Mouse (Mus musculus): ENCODE results near the gene Rdh11. TPM values are rescaled to one million over a fixed set of nuclear protein-coding genes. Genes with fewer than 3 reads are reported as not detected.

The Rdh11 gene
- polyA plus RNA-seq, 1 experiment = 42.1 TPM

- Histone ChIP-seq H3K4me3 (ENCODE audit: low read depth, low read length) (no peak overlapping the region), H3K4me1 (ENCODE audit: control insufficient read depth, insufficient read depth, low read length) (no peaks in the 10 kb centered on the region), H3K36me3 (ENCODE audit: control insufficient read depth, insufficient read depth, low read length, poor library complexity, severe bottlenecking) (peaks cover 13% of the 10 kb centered on the region), H3K27me3 (ENCODE audit: control insufficient read depth, insufficient read depth, low read length, poor library complexity, severe bottlenecking) (no peaks in the 10 kb centered on the region), H3K27ac (ENCODE audit: insufficient read depth, low read length) (no peak overlapping the region), H3K9me3 (replicated peaks; ENCODE audit: control insufficient read depth, insufficient read depth, low read length, poor library complexity, severe bottlenecking) (no peaks in the 10 kb centered on the region), H3K9ac (ENCODE audit: low read depth, poor library complexity, severe bottlenecking) (no peak overlapping the region)
- TF ChIP-seq EP300 (IDR thresholded peaks at IDR 0.05; ENCODE audit: insufficient read depth, low read depth, low read length) (no peak), CTCF (IDR thresholded peaks at IDR 0.05; ENCODE audit: low read depth, low read length) (no peak)
Measured at GRCm38 (mm10) chr12:79173721-79174120, 18.4 kb downstream of the Rdh11 start.

GRCm38 (mm10) chr12:79172019-79172941, 19.8 kb downstream of the Rdh11 start, which contains the start of gene Vti1b:
Gene Vti1b (minus strand): TSS chr12:79172667.
- Histone ChIP-seq H3K4me3 (ENCODE audit: low read depth, low read length) (peak within 1 kb of the TSS; percentile 74), H3K27ac (ENCODE audit: insufficient read depth, low read length) (no peak within 1 kb of the TSS), H3K36me3 (ENCODE audit: control insufficient read depth, insufficient read depth, low read length, poor library complexity, severe bottlenecking) (peaks cover 13% of the 10 kb centered on the region), H3K9me3 (replicated peaks; ENCODE audit: control insufficient read depth, insufficient read depth, low read length, poor library complexity, severe bottlenecking) (no peaks in the 10 kb centered on the region), H3K27me3 (ENCODE audit: control insufficient read depth, insufficient read depth, low read length, poor library complexity, severe bottlenecking) (no peaks in the 10 kb centered on the region), H3K4me1 (ENCODE audit: control insufficient read depth, insufficient read depth, low read length) (no peaks in the 10 kb centered on the region), H3K9ac (ENCODE audit: low read depth, poor library complexity, severe bottlenecking) (peak within 1 kb of the TSS; percentile 75)
- TF ChIP-seq CTCF (IDR thresholded peaks at IDR 0.05; ENCODE audit: low read depth, low read length) (peak; percentile 14), EP300 (IDR thresholded peaks at IDR 0.05; ENCODE audit: insufficient read depth, low read depth, low read length) (no peak)

- peak overlapping the region; percentile 74 for H3K4me3 ChIP-seq (ENCODE audit: low read depth, low read length)
- no peaks in the 10 kb centered on the region for H3K27me3 ChIP-seq (ENCODE audit: control insufficient read depth, insufficient read depth, low read length, poor library complexity, severe bottlenecking)
- no peak for TF ChIP-seq EP300 (IDR thresholded peaks at IDR 0.05; ENCODE audit: insufficient read depth, low read depth, low read length)
- no peak for TF ChIP-seq CTCF (IDR thresholded peaks at IDR 0.05; ENCODE audit: low read depth, low read length)
- TF ChIP-seq POLR2A (IDR thresholded peaks at IDR 0.05; ENCODE audit: insufficient read depth, low read length) = no peak
- H3K36me3 ChIP-seq (ENCODE audit: control insufficient read depth, insufficient read depth, low read length, poor library complexity, severe bottlenecking) = peaks cover 11% of the 10 kb centered on the region
- no peaks in the 10 kb centered on the region for H3K4me1 ChIP-seq (ENCODE audit: control insufficient read depth, insufficient read depth, low read length)
- H3K9ac ChIP-seq (ENCODE audit: low read depth, poor library complexity, severe bottlenecking) = peak overlapping the region; percentile 75
- no peak overlapping the region for H3K27ac ChIP-seq (ENCODE audit: insufficient read depth, low read length)
- no peaks in the 10 kb centered on the region for H3K9me3 ChIP-seq (replicated peaks; ENCODE audit: control insufficient read depth, insufficient read depth, low read length, poor library complexity, severe bottlenecking)
Measured at GRCm38 (mm10) chr12:79171269-79171995, 20.7 kb downstream of the Rdh11 start.

- Histone ChIP-seq H3K9ac (ENCODE audit: low read depth, poor library complexity, severe bottlenecking) (no peak overlapping the region), H3K36me3 (ENCODE audit: control insufficient read depth, insufficient read depth, low read length, poor library complexity, severe bottlenecking) (peaks cover 4% of the 10 kb centered on the region), H3K27me3 (ENCODE audit: control insufficient read depth, insufficient read depth, low read length, poor library complexity, severe bottlenecking) (no peaks in the 10 kb centered on the region), H3K27ac (ENCODE audit: insufficient read depth, low read length) (no peak overlapping the region), H3K4me1 (ENCODE audit: control insufficient read depth, insufficient read depth, low read length) (no peaks in the 10 kb centered on the region), H3K4me3 (ENCODE audit: low read depth, low read length) (no peak overlapping the region), H3K9me3 (replicated peaks; ENCODE audit: control insufficient read depth, insufficient read depth, low read length, poor library complexity, severe bottlenecking) (no peaks in the 10 kb centered on the region)
- TF ChIP-seq CTCF (IDR thresholded peaks at IDR 0.05; ENCODE audit: low read depth, low read length) = no peak
- no peak for TF ChIP-seq POLR2A (IDR thresholded peaks at IDR 0.05; ENCODE audit: insufficient read depth, low read length)
- no peak for TF ChIP-seq EP300 (IDR thresholded peaks at IDR 0.05; ENCODE audit: insufficient read depth, low read depth, low read length)
Measured at GRCm38 (mm10) chr12:79170421-79170820, 21.7 kb downstream of the Rdh11 start.

GRCm38 (mm10) chr12:79169173-79169572, 22.9 kb downstream of the Rdh11 start:
- Histone ChIP-seq H3K27me3 (ENCODE audit: control insufficient read depth, insufficient read depth, low read length, poor library complexity, severe bottlenecking) (no peaks in the 10 kb centered on the region), H3K9me3 (replicated peaks; ENCODE audit: control insufficient read depth, insufficient read depth, low read length, poor library complexity, severe bottlenecking) (no peaks in the 10 kb centered on the region), H3K9ac (ENCODE audit: low read depth, poor library complexity, severe bottlenecking) (no peak overlapping the region), H3K27ac (ENCODE audit: insufficient read depth, low read length) (no peak overlapping the region), H3K4me3 (ENCODE audit: low read depth, low read length) (no peak overlapping the region), H3K4me1 (ENCODE audit: control insufficient read depth, insufficient read depth, low read length) (no peaks in the 10 kb centered on the region), H3K36me3 (ENCODE audit: control insufficient read depth, insufficient read depth, low read length, poor library complexity, severe bottlenecking) (peaks cover 3% of the 10 kb centered on the region; the same call in 1 of the 2 replicates)
- TF ChIP-seq POLR2A (IDR thresholded peaks at IDR 0.05; ENCODE audit: insufficient read depth, low read length) (no peak), CTCF (IDR thresholded peaks at IDR 0.05; ENCODE audit: low read depth, low read length) (no peak), EP300 (IDR thresholded peaks at IDR 0.05; ENCODE audit: insufficient read depth, low read depth, low read length) (no peak)
